Mouse (Mus musculus) NIH3T3 (cell line): ENCODE data around the gene Prkca.

Experiments
- DNase-seq: peaks from one replicate; pipeline ENCODE4 v3.0.0-alpha.2; 2012; ENCODE audit warnings: low read depth

Gene Prkca

DNA sequence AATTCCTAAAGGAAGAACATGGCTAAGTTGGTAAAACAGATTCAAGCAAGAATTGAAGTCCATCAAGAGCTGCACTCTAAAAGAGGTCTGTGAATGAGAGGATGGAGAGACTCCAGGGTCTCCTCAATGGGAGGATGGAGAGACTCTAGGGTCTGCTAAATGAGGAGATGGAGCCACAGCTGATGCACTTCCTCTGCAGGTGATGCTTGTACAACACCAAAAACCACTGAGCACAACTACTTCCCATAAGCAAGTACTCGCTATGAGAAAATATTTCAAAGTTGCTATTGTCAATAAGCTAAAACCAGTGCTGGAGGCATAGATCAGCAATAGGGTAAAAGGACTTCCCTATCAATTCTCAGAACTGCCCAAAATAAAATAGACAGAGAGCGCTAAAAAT, 137.1 kb downstream of the Prkca start:
- DNase-seq: no peak

DNA sequence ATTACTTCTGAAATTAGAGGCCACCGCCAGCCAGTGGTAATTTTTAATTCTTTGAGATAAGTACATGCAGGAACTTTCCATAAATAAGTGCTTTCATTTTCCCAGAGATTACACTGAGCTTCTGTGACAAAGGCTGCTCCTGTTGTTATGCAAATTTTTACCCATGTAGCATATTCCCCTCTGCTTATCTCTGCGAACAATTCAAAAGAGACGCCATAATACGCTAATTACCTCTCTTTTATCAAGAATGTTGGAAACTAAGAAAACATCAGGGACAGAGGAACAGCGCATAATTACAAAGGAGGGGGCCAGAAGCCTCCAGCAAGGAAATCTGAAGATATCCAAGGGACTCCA, 138.9 kb downstream of the Prkca start:
- no peak for DNase-seq

DNA sequence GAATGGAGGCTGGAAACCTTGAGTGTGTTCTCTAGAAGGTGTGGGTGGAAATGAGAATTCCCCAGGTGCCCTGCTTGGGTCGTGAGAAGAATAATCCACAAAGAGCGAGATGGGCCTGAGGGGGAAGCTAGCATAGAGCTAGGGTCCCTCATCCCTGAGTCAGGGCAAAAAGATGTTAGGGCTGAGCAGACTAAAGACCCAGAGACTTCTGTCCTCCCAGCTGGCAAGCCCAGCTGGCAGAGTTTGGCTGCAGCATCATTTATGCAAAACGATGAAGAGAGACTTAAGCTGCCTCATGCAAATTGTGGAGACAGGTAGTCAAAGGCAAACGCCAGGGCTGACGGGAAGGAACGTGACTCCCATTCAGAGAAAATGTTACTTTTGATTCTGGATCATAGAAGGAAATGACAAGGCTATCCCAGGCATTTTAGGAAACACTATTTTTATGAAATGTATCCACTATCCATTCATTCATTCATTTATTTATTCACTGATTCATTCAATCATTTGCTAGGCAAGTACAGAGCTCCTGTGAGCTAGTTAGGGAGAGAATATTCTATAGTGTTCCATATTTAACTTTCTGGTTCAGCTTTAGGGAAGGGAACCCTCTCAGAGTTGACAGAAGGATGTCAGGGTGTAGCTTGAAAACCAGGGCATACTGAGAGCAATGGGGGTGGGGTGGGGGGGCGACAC, 139.4 kb downstream of the Prkca start:
- no peak for DNase-seq

GRCm38 (mm10) chr11:108202835-108203234, 140.9 kb downstream of the Prkca start:
- no peak for DNase-seq

- DNase-seq: no peak
Measured at GRCm38 (mm10) chr11:108200679-108201586, 142.8 kb downstream of the Prkca start.

DNA sequence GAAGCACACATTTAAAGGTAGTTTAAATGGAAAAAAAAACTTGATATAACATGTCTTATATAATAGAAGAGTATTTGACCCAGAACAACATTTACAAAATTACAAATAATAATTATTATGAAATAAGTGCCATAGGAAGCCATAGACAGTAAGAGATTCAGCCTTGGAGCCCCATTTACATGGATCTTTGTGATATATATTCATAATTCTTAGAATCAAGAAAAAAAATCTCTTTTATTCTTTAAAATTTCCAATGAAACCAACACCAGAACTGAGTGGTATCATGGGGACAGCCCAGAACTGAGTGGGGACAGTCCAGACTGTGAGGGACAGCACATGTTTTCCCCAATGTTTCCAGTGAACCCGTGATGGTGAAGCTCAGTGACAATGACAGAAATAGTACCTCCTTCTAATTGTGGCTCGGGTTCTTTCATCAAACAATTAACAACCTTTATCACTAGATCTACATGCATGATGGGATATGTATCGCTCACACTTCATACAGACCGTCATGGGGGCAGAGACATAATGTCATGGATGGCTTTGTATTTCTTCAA, 144.2 kb downstream of the Prkca start:
- no peak for DNase-seq

- no peak for DNase-seq
Measured at GRCm38 (mm10) chr11:108198592-108198991, 145.1 kb downstream of the Prkca start.

GRCm38 (mm10) chr11:108197427-108198218, 146.1 kb downstream of the Prkca start:
- DNase-seq: no peak

DNA sequence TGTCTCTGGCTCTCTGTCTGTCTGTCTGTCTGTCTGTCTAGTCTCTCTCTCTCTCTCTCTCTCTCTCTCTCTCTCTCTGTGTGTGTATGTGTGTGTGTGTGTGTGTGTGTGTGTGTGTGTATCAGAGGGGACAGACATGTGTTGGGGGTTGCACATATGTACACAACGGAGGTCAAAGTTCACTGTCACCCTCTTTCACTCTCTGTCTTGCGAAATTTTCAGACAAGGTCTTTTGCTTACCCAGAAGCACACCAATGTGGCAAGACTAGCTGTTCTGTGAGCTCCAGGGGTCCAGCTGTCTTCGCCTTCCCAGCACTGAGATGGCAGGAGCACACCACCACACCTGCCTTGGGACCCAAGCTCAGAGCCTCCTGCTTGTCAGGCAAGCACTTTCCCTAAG, 146.9 kb downstream of the Prkca start:
- DNase-seq: no peak

GRCm38 (mm10) chr11:108190298-108190697, 153.4 kb downstream of the Prkca start:
- no peak for DNase-seq

DNA sequence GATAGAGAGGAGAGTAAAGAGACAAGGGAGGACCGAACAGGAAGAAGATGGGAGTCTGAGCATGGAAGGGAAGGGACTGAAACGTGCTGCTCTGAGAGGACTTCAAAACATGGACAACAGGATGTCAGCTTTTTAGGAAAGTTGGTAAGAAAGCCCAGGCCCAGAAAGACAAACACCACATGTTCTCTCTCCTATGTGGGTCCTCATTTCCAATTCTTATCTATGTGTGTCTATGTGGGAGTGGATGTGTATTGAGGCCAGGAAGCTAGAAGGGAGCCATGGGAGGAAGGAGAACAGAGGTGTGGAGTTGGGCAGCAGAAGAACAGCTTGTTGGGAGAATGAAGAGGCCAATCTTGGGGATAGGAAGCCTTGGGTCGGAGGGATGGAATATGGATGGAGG, 154.4 kb downstream of the Prkca start:
- DNase-seq: no peak

- DNase-seq: no peak
Measured at GRCm38 (mm10) chr11:108182421-108182820, 161.3 kb downstream of the Prkca start.

GRCm38 (mm10) chr11:108181012-108181713, 162.6 kb downstream of the Prkca start:
- no peak for DNase-seq

- no peak for DNase-seq
Measured at GRCm38 (mm10) chr11:108178802-108179201, 164.9 kb downstream of the Prkca start.

DNA sequence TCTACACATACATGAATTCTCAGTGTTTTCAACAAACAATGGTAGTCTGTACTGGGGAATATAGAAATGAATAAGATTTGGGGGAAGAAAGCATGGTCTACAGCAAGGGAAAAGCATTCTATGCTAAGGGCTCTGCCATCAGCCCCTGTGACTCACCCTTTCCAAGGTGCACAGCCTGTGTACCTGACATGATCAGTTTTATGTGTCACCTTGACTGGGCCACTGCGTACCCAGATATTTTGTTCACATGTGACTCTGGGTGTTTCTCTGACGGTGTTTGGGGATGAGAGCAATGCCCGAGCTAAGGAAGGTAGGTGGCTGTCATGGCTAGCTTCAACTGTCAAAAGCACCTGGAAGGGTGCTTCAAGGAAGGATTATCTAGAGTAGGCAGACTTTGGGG, 165.5 kb downstream of the Prkca start:
- DNase-seq: no peak

DNA sequence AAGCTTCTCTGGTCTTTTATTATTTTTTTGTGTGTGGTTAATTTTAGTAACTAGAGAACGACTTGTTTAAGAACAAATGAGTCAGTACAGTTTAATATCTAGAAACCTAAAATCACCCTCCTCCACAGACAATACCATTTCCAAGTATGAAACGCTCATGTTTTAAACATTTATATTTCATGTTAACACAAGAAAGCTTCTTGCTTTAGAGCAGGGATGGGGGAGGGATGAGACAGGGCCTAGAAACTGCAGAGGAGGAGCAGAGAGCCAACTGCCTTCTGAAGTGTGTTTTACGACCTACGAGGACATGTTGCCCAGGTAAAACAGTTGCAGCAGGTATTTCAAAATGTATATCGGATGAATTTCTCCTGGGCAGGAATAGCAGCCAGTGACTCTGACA, 167.0 kb downstream of the Prkca start:
- no peak for DNase-seq

GRCm38 (mm10) chr11:108171917-108172316, 171.8 kb downstream of the Prkca start:
- DNase-seq: no peak

DNA sequence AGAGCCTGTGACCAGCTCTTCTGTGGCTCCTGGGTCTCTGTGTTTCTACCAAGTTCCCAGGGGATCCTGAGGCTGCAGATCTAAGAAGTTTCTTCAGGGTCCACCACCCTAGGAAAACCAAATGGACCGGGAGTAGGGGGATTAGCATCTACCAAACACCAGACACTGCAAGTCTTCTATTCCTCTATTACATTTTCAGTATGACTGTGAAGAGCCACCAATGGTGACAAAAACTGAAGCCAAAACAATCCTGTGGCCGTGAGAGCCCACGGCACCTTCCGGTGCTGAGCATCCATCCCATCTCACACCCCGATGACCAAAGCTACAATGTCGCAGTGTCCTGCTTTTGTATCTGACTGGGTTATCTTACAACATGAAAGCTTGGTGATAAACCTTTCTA, 172.5 kb downstream of the Prkca start:
- DNase-seq: no peak

DNA sequence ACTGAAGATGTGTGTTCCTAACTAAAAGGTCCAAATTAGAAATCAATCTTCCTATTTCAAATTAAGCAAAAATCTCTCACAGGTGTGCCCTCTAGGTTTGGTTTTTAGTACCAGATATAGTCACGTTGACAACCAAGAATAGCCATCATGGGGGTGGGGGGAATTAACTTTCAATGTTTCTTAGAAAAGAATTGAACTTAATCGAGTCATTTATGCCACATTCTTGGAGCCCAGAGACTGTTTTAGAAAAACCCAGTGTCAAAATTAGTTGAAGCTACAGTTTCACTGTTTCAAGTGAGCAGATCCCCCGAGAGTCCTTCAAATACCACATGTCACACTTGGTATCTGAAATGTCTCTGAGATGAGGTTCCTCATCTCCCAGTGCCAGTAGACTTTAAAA, 173.6 kb downstream of the Prkca start:
- no peak for DNase-seq

DNA sequence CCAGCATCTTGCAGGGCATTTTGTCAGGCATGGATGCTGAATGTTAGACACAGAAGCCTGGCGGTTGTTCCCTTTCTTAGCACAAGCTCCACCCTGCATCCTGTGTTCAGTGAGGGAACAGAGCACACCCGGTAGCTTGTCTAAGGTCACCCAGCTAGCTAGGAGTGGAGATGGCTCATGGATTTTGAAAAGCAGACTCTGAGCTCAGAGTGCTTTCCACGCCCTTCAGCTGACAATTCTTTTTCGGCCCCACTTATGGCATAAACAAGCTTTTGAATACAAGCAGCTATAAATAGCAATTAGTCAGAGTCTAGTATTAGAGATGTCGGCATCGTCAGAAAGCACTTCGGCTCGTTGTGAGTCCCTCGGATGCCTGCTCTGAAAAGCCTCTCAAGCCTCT, 178.0 kb downstream of the Prkca start:
- DNase-seq: peak; percentile 31

DNA sequence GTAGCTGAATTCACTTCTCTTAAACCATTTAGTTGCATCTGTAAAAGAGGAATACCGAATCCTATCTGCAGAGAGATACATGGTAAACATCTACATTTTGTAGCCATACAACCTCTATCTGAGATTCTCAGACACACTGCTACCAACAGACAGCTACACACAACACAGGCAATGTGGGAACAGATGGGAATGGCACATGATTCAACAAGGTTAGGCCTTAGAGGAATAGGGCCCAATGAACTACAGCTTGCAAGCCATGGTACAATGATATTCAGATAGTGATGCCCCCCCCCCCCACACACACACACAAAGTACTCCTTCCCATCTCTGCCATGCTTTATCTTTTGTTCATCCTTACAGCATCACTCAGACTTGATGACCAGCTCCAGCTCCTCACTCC, 181.1 kb downstream of the Prkca start:
- DNase-seq: no peak

- DNase-seq: no peak
Measured at GRCm38 (mm10) chr11:108162110-108162509, 181.6 kb downstream of the Prkca start.
